Mouse (Mus musculus): ENCODE measurements at regions not wholly inside any gene's neighbourhood (a gene's known extent, or its start where the extent isn't known, plus 50 kb on each side); places are given as distances from the start of the nearest gene placed in this dataset.

GRCm38 (mm10) chr14:15603954-15604523 is 165.3 kb upstream of the Lrrc3b start:
- no peak for DNase-seq (ENCODE audit: low spot score)

GRCm38 (mm10) chr14:15610166-15610565 is 171.4 kb upstream of the Lrrc3b start:
- no peak for DNase-seq (ENCODE audit: low spot score)

- no peak for DNase-seq (ENCODE audit: low spot score)
Measured at GRCm38 (mm10) chr14:15634581-15634980, 195.8 kb upstream of the Lrrc3b start.

- no peak for DNase-seq (ENCODE audit: low spot score)
Measured at GRCm38 (mm10) chr14:15637681-15638080, 198.9 kb upstream of the Lrrc3b start.

- DNase-seq (ENCODE audit: low spot score): no peak
Measured at GRCm38 (mm10) chr14:15638869-15639268, 200.1 kb upstream of the Lrrc3b start.

- DNase-seq (ENCODE audit: low spot score): no peak
Measured at GRCm38 (mm10) chr14:15660886-15661285, 222.1 kb upstream of the Lrrc3b start.

GRCm38 (mm10) chr14:15672292-15672691 is 233.5 kb upstream of the Lrrc3b start:
- no peak for DNase-seq (ENCODE audit: low spot score)

GRCm38 (mm10) chr14:15677218-15677617 is 238.4 kb upstream of the Lrrc3b start:
- DNase-seq (ENCODE audit: low spot score): no peak

GRCm38 (mm10) chr14:15679456-15679855 is 240.7 kb upstream of the Lrrc3b start:
- no peak for DNase-seq (ENCODE audit: low spot score)

- no peak for DNase-seq (ENCODE audit: low spot score)
Measured at GRCm38 (mm10) chr14:15698001-15698400, 259.2 kb upstream of the Lrrc3b start.

GRCm38 (mm10) chr14:15698607-15699006 is 259.8 kb upstream of the Lrrc3b start:
- no peak for DNase-seq (ENCODE audit: low spot score)

- no peak for DNase-seq (ENCODE audit: low spot score)
Measured at GRCm38 (mm10) chr14:15722135-15722534, 283.3 kb upstream of the Lrrc3b start.

GRCm38 (mm10) chr14:15746629-15747238 is 307.9 kb upstream of the Lrrc3b start:
- DNase-seq (ENCODE audit: low spot score): no peak

- DNase-seq (ENCODE audit: low spot score): no peak
Measured at GRCm38 (mm10) chr14:15769846-15770448, 331.2 kb upstream of the Lrrc3b start.

GRCm38 (mm10) chr14:15784727-15785126 is 345.9 kb upstream of the Lrrc3b start:
- no peak for DNase-seq (ENCODE audit: low spot score)

- no peak for DNase-seq (ENCODE audit: low spot score)
Measured at GRCm38 (mm10) chr14:15785230-15785629, 346.4 kb upstream of the Lrrc3b start.

- no peak for DNase-seq (ENCODE audit: low spot score)
Measured at GRCm38 (mm10) chr14:15795698-15796097, 356.9 kb upstream of the Lrrc3b start.

GRCm38 (mm10) chr14:15797019-15797418 is 358.2 kb upstream of the Lrrc3b start:
- DNase-seq (ENCODE audit: low spot score): no peak

- no peak for DNase-seq (ENCODE audit: low spot score)
Measured at GRCm38 (mm10) chr14:15801477-15802099, 362.8 kb upstream of the Lrrc3b start.

- DNase-seq (ENCODE audit: low spot score): no peak
Measured at GRCm38 (mm10) chr14:15809083-15809482, 370.3 kb upstream of the Lrrc3b start.

- DNase-seq (ENCODE audit: low spot score): no peak
Measured at GRCm38 (mm10) chr14:15841390-15842023, 402.7 kb upstream of the Lrrc3b start.

- no peak for DNase-seq (ENCODE audit: low spot score)
Measured at GRCm38 (mm10) chr14:15842024-15842599, 403.3 kb upstream of the Lrrc3b start.

Measured in testis, postnatal 10 days (tissue).